Mouse (Mus musculus) neural tube, embryonic 11.5 days (tissue): Measurements from ENCODE around the gene Pomt1. TPM values are rescaled to one million over a fixed set of nuclear protein-coding genes. Genes with fewer than 3 reads are reported as not detected.

Experiments
- ATAC-seq: fragments of 200-750 bp; cut with Nextera tagmentation; 2 replicates; pipeline ENCODE4 v1.8.0; 2017; ENCODE audit warnings: moderate number of reproducible peaks, mild to moderate bottlenecking, moderate TSS enrichment, moderate library complexity; ENCODE audit not compliant: insufficient read depth, low FRiP score, low TSS enrichment
- DNase-seq: peaks from one replicate; pipeline ENCODE4 v3.0.0-alpha.2; 2015; ENCODE audit warnings: low spot score
- H3K27ac ChIP-seq: fragments of 300-500 bp; sonication (generic); 2 replicates; pipeline ENCODE4 v1.5.1; 2014; ENCODE audit warnings: low read depth, mild to moderate bottlenecking, low read length
- H3K27me3 ChIP-seq: fragments of 300-500 bp; sonication (generic); 2 replicates; pipeline ENCODE4 v1.6.1; 2014; ENCODE audit warnings: mild to moderate bottlenecking, low read length, mixed read lengths; ENCODE audit not compliant: control insufficient read depth, insufficient read depth
- H3K36me3 ChIP-seq: fragments of 300-500 bp; sonication (generic); 2 replicates; pipeline ENCODE4 v1.6.1; 2014; ENCODE audit warnings: mild to moderate bottlenecking, low read length, moderate library complexity, mixed read lengths; ENCODE audit not compliant: control insufficient read depth, insufficient read depth
- H3K4me1 ChIP-seq: fragments of 300-500 bp; sonication (generic); 2 replicates; pipeline ENCODE4 v1.6.1; 2014; ENCODE audit warnings: low read length, mixed read lengths; ENCODE audit not compliant: control insufficient read depth, insufficient read depth
- H3K4me2 ChIP-seq: fragments of 300-500 bp; sonication (generic); 2 replicates; pipeline ENCODE4 v1.6.1; 2014; ENCODE audit warnings: low read depth, mild to moderate bottlenecking, moderate library complexity
- H3K4me3 ChIP-seq: fragments of 300-500 bp; sonication (generic); 2 replicates; pipeline ENCODE4 v1.5.1; 2014; ENCODE audit warnings: low read depth, low read length
- H3K9ac ChIP-seq: fragments of 300-500 bp; sonication (generic); 2 replicates; pipeline ENCODE4 v1.6.1; 2014; ENCODE audit warnings: mild to moderate bottlenecking, low read length
- H3K9me3 ChIP-seq: fragments of 300-500 bp; sonication (generic); 2 replicates; pipeline ENCODE4 v1.6.1; 2016; ENCODE audit warnings: low read length; ENCODE audit not compliant: control insufficient read depth
- WGBS: fragments of 180-500 bp; shearing (Covaris S2); extraction: QIAGEN DNeasy Blood & Tissue Kit; methylation state at CpG from one replicate; pipeline ENCODE4 v1.1.7; 2014; 5-methylcytosine and 5-hydroxymethylcytosine counted together
- polyA plus RNA-seq: library from polyadenylated mRNA; unstranded; fragments of >200 nt; fragmentation: Nextera tagmentation; extraction: Ambion mirVana; gene quantifications from 2 replicates; pipeline ENCODE4 v1.2.1, GENCODE M21; 2014

Gene Pomt1
- polyA plus RNA-seq, 1 experiment from 2014 or later: 20.7 TPM

DNA sequence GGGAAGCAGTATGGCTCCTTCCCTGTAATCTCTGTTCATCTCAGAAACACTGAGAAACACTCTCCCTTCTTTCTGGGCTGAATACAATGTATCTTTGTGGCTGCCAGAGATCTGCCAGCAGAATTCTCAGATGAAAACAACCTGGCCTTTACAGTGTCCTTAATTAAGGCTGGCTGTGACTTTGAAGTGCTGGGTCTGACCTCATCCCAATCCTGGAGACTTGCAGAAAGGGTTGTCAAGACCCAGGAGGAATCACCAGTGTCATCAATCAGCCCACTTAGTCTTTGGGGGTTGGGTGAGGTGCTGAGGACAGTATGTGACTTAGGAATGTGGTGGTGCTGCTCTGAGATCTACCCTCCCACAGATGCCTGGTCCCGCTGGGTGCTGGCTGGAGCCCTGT is 17.0 kb downstream of the Pomt1 start:
- DNase-seq (no peak), ATAC-seq (no peak)
- no peak overlapping the region for H3K9ac ChIP-seq
- H3K27ac ChIP-seq: no peak overlapping the region
- H3K9me3 ChIP-seq: no peaks in the 10 kb centered on the region
- peaks cover 27% of the 10 kb centered on the region for H3K36me3 ChIP-seq
- no peaks in the 10 kb centered on the region for H3K27me3 ChIP-seq
- H3K4me2 ChIP-seq: no peak overlapping the region
- no peak overlapping the region for H3K4me3 ChIP-seq
- H3K4me1 ChIP-seq: no peaks in the 10 kb centered on the region
- WGBS: 88% methylated on average over 1 of the region's 1 CpGs

DNA sequence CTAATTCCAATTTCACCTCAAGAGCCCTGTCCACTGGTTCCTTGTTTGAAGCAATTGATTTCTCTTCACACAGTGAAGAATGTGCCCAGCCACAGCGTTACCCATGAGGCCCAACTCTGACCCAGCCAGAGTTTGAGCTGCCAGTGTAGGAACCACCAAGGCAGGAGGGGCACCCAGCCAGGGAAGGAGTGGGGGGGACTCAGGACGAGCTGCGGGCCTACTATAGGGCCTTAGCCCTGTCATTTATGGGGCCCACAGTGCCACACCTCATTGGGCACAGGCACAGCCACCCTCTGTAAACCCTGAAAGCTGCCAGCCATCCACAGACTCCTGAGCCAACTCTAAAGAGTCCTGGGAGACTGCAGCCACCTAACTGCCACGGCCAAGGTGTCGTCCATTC is 18.2 kb downstream of the Pomt1 start:
- H3K27ac ChIP-seq: no peak overlapping the region
- DNase-seq: no peak
- 87% methylated on average over 5 of the region's 5 CpGs for WGBS
- no peak overlapping the region for H3K4me3 ChIP-seq
- H3K9ac ChIP-seq: no peak overlapping the region
- no peaks in the 10 kb centered on the region for H3K9me3 ChIP-seq
- H3K36me3 ChIP-seq: peaks cover 24% of the 10 kb centered on the region
- ATAC-seq: no peak
- no peak overlapping the region for H3K4me2 ChIP-seq
- H3K27me3 ChIP-seq: no peaks in the 10 kb centered on the region
- peaks cover 6% of the 10 kb centered on the region for H3K4me1 ChIP-seq

DNA sequence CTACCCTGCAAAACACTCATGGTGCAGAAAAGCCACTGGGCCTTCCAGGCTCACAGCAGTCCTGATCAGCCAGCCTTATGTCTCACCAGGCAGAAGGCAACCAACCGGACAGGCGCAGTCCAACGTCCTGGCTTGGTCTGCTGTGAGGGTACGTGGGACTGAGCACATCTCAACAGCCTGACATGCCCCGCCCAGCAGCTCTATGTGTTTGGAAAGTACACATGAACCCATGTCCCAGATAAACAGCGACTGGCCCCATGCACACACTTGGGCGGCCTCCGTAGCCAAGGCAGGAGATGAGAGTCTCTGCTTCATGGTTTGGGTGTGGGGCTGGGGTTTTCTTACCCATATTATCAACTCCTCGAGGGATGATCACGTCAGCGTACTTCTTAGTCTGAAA is 19.9 kb downstream of the Pomt1 start:
- Histone ChIP-seq H3K4me2 (no peak overlapping the region), H3K4me1 (peaks cover 6% of the 10 kb centered on the region), H3K36me3 (peaks cover 21% of the 10 kb centered on the region), H3K27me3 (no peaks in the 10 kb centered on the region), H3K27ac (no peak overlapping the region), H3K9me3 (no peaks in the 10 kb centered on the region), H3K4me3 (no peak overlapping the region), H3K9ac (no peak overlapping the region)
- WGBS: 94% methylated on average over 11 of the region's 11 CpGs
- DNase-seq (no peak), ATAC-seq (no peak)

DNA sequence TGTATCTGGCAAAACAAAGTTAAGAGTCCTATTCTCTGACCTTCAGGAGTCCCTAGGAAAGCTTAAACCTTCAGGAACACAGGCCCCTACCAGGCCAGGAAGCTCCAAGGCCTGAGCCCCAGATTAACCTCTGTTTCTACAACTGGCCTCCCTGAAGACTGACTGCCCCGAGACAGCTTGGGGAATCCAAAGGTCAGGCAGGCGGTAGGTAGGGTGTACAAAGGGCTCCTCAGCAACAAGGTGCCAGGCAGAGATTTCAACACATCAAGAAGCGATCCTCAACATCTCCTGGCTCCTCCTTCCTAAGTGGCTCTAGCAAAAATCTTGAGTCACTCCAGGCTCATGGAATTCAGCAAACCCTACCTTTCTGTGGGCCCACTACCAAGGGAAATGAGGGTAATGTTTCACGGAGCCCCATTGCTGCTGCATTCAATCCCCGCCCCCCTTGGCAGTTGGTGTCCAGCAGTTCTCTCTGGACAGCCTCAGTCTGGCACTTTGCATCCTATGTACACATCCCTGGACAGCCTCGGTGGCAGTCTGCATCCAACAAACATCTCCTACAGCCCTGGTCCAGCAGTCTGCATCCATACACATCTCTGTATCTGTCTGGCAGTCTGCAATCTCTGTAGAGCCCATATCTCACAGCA is 22.6 kb downstream of the Pomt1 start:
- no peak for DNase-seq
- H3K9me3 ChIP-seq: no peaks in the 10 kb centered on the region
- no peak overlapping the region for H3K27ac ChIP-seq

DNA sequence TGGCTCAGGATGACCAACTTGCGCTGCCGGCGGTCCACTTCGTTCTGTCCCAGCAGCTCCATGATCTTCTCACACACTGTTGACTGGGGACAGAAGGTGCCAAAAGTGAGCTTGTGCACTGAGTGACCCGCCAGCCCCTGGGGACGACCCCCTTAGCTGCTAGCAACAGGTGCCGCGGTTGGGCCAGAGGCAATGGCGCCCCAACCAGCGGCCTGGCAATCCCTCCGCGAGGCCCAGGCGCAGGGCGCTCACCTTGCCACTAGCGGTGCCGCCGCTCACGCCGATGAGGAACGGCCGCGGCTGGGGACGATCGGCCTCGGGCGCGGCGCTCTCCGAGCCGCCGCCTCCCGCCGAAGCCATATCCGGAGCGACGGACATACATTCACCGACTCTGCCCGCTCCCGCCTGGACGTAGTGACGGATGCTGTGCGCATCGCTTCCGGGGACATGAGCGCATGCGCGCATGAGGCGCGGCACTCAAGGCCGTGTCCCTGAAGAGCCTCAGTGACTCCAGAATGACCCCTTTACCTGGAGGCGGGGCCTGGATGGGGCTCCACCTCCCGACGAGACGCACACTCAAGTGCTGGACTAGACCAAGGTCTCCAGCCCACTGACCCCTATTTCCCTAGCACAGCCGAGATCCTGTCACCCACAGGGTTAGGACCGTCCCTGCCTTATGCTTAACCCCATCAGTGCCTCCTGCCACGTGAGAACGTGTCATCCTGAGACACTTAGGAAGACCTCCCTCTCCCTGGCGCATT is 23.4 kb downstream of the Pomt1 start, which contains the start of gene Uck1:
Gene Uck1 (minus strand): TSS at position 503 of the 761 bp plus-strand sequence.
- peaks cover 10% of the 10 kb centered on the region for H3K36me3 ChIP-seq
- ATAC-seq: peak; percentile 89
- peak within 1 kb of the TSS; percentile 73 for H3K4me2 ChIP-seq
- no peaks in the 10 kb centered on the region for H3K27me3 ChIP-seq
- DNase-seq: peak; percentile 92
- peak within 1 kb of the TSS; percentile 84 for H3K9ac ChIP-seq
- H3K9me3 ChIP-seq: no peaks in the 10 kb centered on the region
- H3K4me3 ChIP-seq: peak within 1 kb of the TSS; percentile 77
- 0 out of 2 replicates have a peak within 1 kb of the TSS, but pooled peaks have one; percentile 39 for H3K27ac ChIP-seq
- peaks cover 6% of the 10 kb centered on the region for H3K4me1 ChIP-seq
- WGBS: 2% methylated on average over 59 of the region's 59 CpGs

More for the DNA sequence above, 22.6 kb downstream of the Pomt1 start:
- H3K27me3 ChIP-seq: no peaks in the 10 kb centered on the region
- WGBS: 61% methylated on average over 6 of the region's 6 CpGs
- H3K9ac ChIP-seq: peak overlapping the region; percentile 84
- peak overlapping the region; percentile 73 for H3K4me2 ChIP-seq
- H3K36me3 ChIP-seq: peaks cover 13% of the 10 kb centered on the region
- peaks cover 6% of the 10 kb centered on the region for H3K4me1 ChIP-seq
- ATAC-seq: no peak
- H3K4me3 ChIP-seq: peak overlapping the region; percentile 77

DNA sequence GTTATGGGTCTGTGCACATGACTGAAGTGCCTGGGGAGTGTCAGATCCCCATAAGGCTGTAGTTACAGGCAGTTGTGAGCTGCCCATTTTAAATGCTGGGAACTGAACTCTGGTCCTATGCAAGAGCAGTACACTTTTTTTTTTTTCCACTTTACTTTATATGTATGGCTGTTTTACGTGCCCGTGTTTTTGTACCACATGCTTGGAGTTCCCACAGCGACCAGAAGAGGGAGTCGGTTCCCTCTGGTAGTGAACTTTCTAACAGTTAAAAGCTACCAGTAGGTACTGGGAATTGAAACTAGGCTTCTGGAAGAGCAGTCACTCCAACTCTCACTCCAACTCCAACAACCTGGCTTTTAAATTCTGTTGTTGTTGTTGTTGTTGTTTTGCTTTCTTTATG is 24.2 kb downstream of the Pomt1 start:
- no peak for ATAC-seq
- Histone ChIP-seq H3K4me1 (peaks cover 6% of the 10 kb centered on the region), H3K27ac (no peak overlapping the region), H3K9ac (no peak overlapping the region), H3K36me3 (peaks cover 10% of the 10 kb centered on the region), H3K4me3 (no peak overlapping the region), H3K27me3 (no peaks in the 10 kb centered on the region), H3K9me3 (no peaks in the 10 kb centered on the region), H3K4me2 (no peak overlapping the region)
- DNase-seq: peak; percentile 47
- 24% methylated on average over 4 of the region's 4 CpGs for WGBS

DNA sequence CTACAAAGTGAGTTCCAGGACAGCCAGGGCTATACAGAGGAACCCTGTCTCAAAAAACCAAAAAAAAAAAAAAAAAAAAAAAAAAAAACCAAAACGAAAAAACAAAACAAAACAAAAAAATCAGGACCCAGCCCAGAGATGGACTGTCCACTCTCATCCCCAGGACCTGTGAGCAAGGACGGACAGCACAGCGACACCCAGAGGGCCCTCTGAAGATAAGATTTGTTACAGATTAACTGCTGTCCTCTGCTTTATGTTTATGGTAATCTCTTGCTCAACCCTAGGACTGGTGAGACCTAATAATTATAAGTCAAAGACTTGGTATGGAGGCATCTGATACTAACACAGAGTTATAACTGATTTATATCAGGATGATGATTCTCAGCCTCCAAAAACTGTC is 39.4 kb downstream of the Pomt1 start:
- Histone ChIP-seq H3K27me3 (no peaks in the 10 kb centered on the region), H3K4me1 (no peaks in the 10 kb centered on the region), H3K4me2 (no peak overlapping the region), H3K9ac (no peak overlapping the region), H3K27ac (no peak overlapping the region), H3K36me3 (peaks cover 14% of the 10 kb centered on the region), H3K9me3 (no peaks in the 10 kb centered on the region), H3K4me3 (no peak overlapping the region)
- WGBS: 79% methylated on average over 3 of the region's 3 CpGs
- ATAC-seq: no peak
- no peak for DNase-seq

DNA sequence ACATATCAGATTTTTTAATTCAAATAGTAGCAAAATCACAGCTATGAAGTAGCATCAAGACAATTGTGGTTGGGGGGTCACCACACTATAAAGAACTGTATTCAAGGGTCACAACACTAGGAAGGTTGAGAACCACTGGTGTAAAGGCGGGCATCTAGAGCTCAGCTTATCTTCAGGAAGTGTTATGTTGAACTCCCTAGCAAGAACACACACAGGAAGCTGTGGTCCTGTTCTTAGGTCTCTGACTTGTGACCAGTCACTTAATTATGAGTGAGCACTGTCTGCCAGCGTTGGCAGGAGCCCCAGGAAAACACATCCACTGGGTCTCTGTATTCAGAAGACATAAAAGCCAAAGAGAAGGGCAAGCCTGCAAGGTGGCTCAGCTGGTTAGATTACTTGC is 45.9 kb downstream of the Pomt1 start:
- Histone ChIP-seq H3K4me3 (no peak overlapping the region), H3K4me2 (no peak overlapping the region), H3K27ac (no peak overlapping the region), H3K36me3 (peaks cover 19% of the 10 kb centered on the region), H3K9me3 (no peaks in the 10 kb centered on the region), H3K4me1 (peaks cover 10% of the 10 kb centered on the region; the same call in 1 of the 2 replicates), H3K9ac (no peak overlapping the region), H3K27me3 (no peaks in the 10 kb centered on the region)
- ATAC-seq: no peak
- WGBS: 91% methylated on average over 2 of the region's 2 CpGs
- no peak for DNase-seq

DNA sequence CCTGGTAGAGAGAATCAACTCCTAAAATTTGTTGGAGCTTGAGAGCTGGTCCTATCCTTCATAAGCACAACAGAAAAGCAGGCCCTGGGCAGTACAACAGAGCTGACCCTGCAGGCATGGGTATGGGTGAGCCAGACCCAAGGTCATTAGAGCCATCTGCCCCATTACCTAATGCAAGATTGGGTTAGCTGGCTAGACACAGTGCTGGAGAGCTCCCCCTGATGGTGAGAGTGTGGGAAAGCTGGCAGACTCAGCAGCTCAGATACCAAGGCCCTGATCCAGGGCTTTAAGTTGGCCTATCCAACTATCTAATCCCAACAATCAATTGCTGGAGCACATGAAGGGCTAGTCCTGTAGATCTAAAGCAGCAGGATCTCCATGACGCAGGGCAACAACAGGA is 46.3 kb downstream of the Pomt1 start:
- 86% methylated on average over 1 of the region's 1 CpGs for WGBS
- no peak for ATAC-seq
- no peak overlapping the region for H3K9ac ChIP-seq
- no peak overlapping the region for H3K27ac ChIP-seq
- no peaks in the 10 kb centered on the region for H3K9me3 ChIP-seq
- no peak overlapping the region for H3K4me2 ChIP-seq
- peaks cover 10% of the 10 kb centered on the region; the same call in 1 of the 2 replicates for H3K4me1 ChIP-seq
- H3K4me3 ChIP-seq: no peak overlapping the region
- H3K27me3 ChIP-seq: no peaks in the 10 kb centered on the region
- peaks cover 19% of the 10 kb centered on the region for H3K36me3 ChIP-seq
- peak; percentile 44 for DNase-seq
